Mouse (Mus musculus) adrenal gland, adult (tissue): ENCODE data around the gene Ntm.
A peak's percentile ranks its signal among the peaks of the same experiment; 100 is the strongest.

ENCODE experiments used
- DNase-seq, 2 experiments: peaks; one replicate each; pipeline ENCODE4 v3.0.0; 2022 to 2023; ENCODE audit warnings: low spot score in 1 of 2; ENCODE audit not compliant: inconsistent age in 2 of 2

The Ntm gene

GRCm38 (mm10) chr9:29594537-29595294 lies 368.2 kb downstream of the Ntm start:
- DNase-seq = peak in 1 of 2 experiments; percentile 47

GRCm38 (mm10) chr9:29587376-29587775 lies 375.6 kb downstream of the Ntm start:
- no peak for DNase-seq

- no peak for DNase-seq
Measured at GRCm38 (mm10) chr9:29586381-29586770, 376.6 kb downstream of the Ntm start.

GRCm38 (mm10) chr9:29585746-29586380 lies 377.1 kb downstream of the Ntm start:
- peak; percentile 31 to 84 for DNase-seq

GRCm38 (mm10) chr9:29578226-29578625 lies 384.7 kb downstream of the Ntm start:
- DNase-seq = no peak

- no peak for DNase-seq
Measured at GRCm38 (mm10) chr9:29576051-29576533, 386.8 kb downstream of the Ntm start.

- DNase-seq = no peak
Measured at GRCm38 (mm10) chr9:29574548-29574947, 388.4 kb downstream of the Ntm start.

- no peak for DNase-seq
Measured at GRCm38 (mm10) chr9:29568571-29568970, 394.4 kb downstream of the Ntm start.

- DNase-seq = no peak
Measured at GRCm38 (mm10) chr9:29562419-29563071, 400.4 kb downstream of the Ntm start.

GRCm38 (mm10) chr9:29558915-29559314 lies 404.0 kb downstream of the Ntm start:
- no peak for DNase-seq

- no peak for DNase-seq
Measured at GRCm38 (mm10) chr9:29550582-29550981, 412.4 kb downstream of the Ntm start.

GRCm38 (mm10) chr9:29550107-29550506 lies 412.8 kb downstream of the Ntm start:
- DNase-seq = no peak

- no peak for DNase-seq
Measured at GRCm38 (mm10) chr9:29536415-29536814, 426.5 kb downstream of the Ntm start.

- DNase-seq = no peak
Measured at GRCm38 (mm10) chr9:29534773-29535172, 428.2 kb downstream of the Ntm start.

GRCm38 (mm10) chr9:29534304-29534703 lies 428.6 kb downstream of the Ntm start:
- no peak for DNase-seq

GRCm38 (mm10) chr9:29533556-29533955 lies 429.4 kb downstream of the Ntm start:
- no peak for DNase-seq

- no peak for DNase-seq
Measured at GRCm38 (mm10) chr9:29531147-29531917, 431.6 kb downstream of the Ntm start.

- DNase-seq = no peak
Measured at GRCm38 (mm10) chr9:29524109-29524508, 438.8 kb downstream of the Ntm start.

GRCm38 (mm10) chr9:29523221-29523620 lies 439.7 kb downstream of the Ntm start:
- DNase-seq = no peak

GRCm38 (mm10) chr9:29519181-29519580 lies 443.8 kb downstream of the Ntm start:
- no peak for DNase-seq

GRCm38 (mm10) chr9:29516688-29517087 lies 446.3 kb downstream of the Ntm start:
- peak in 1 of 2 experiments; percentile 53 for DNase-seq
